Mouse (Mus musculus): ENCODE measurements at regions not wholly inside any gene's neighbourhood (a gene's known extent, or its start where the extent isn't known, plus 50 kb on each side); places are given as distances from the start of the nearest gene placed in this dataset.

- Histone ChIP-seq H3K27ac (ENCODE audit: insufficient read depth, low read depth) (no peak overlapping the region), H3K36me3 (replicated peaks in 1 of 2; ENCODE audit: control insufficient read depth in 1 of 2, insufficient read depth in 1 of 2, low read length in 1 of 2) (no peaks in the 10 kb centered on the region), H3K4me1 (ENCODE audit: control insufficient read depth in 1 of 2, insufficient read depth in 2 of 2) (no peaks in the 10 kb centered on the region), H3K4me2 (ENCODE audit: insufficient read depth, low read depth, poor library complexity, severe bottlenecking) (no peak overlapping the region), H3K9ac (ENCODE audit: insufficient read depth, low read depth) (no peak overlapping the region), H3K79me2 (replicated peaks; ENCODE audit: control insufficient read depth, extremely low read depth, insufficient read depth, poor library complexity, severe bottlenecking) (no peaks in the 10 kb centered on the region), H3K4me3 (replicated peaks in 1 of 3; ENCODE audit: low read depth in 2 of 3, low read length in 2 of 3, poor library complexity in 1 of 3) (no peak overlapping the region), H3K9me3 (replicated peaks; ENCODE audit: low read length) (no peaks in the 10 kb centered on the region), H3K27me3 (replicated peaks) (no peaks in the 10 kb centered on the region)
- in situ Hi-C loops (cut with MboI; ENCODE audit: low pct_ligation_motif_present, low pct_unique_long_range_greater_than_20kb, low sequenced_read_pairs) (no loop called here), dilution Hi-C loops (cut with MboI; ENCODE audit: extremely low pct_ligation_motif_present, extremely low pct_unique_long_range_greater_than_20kb, low sequenced_read_pairs) (no loop called here)
- TF ChIP-seq MAFK (IDR thresholded peaks at IDR 0.05; ENCODE audit: insufficient replicate concordance, low read length), result no peak
- no peak for DNase-seq (ENCODE audit: extremely low read depth)
These were observed 166.4 kb upstream of the Arhgap20 start for GRCm38 (mm10) chr9:51598706-51599105.

DNA sequence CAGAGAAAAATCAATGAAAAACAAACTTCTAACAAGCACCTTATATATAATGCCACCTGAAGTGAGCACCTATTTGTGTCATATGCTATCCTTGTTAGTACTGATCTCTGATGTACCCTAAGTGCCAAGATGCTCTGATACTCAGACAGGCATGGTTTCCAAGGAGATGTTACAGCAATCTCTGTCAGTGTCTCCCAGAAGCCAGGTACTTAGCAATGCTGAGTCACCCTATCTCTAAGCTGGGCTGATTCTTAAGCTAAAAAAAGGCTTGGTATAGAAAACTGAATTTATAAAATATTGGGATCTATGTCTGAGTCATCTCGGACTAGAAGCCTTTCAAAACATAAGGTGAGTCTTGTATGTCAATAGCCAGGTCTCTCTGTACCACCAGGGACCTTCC is 157.0 kb upstream of the Arhgap20 start:
- DNase-seq (ENCODE audit: extremely low read depth), result no peak
- dilution Hi-C loops (cut with MboI; ENCODE audit: extremely low pct_ligation_motif_present, extremely low pct_unique_long_range_greater_than_20kb, low sequenced_read_pairs) (no loop called here), in situ Hi-C loops (cut with MboI; ENCODE audit: low pct_ligation_motif_present, low pct_unique_long_range_greater_than_20kb, low sequenced_read_pairs) (no loop called here)
- Histone ChIP-seq H3K36me3 (replicated peaks in 1 of 2; ENCODE audit: control insufficient read depth in 1 of 2, insufficient read depth in 1 of 2, low read length in 1 of 2) (no peaks in the 10 kb centered on the region), H3K9me3 (replicated peaks; ENCODE audit: low read length) (no peaks in the 10 kb centered on the region), H3K9ac (ENCODE audit: insufficient read depth, low read depth) (no peak overlapping the region), H3K27ac (ENCODE audit: insufficient read depth, low read depth) (no peak overlapping the region), H3K4me3 (replicated peaks in 1 of 3; ENCODE audit: low read depth in 2 of 3, low read length in 2 of 3, poor library complexity in 1 of 3) (no peak overlapping the region), H3K4me2 (ENCODE audit: insufficient read depth, low read depth, poor library complexity, severe bottlenecking) (no peak overlapping the region), H3K79me2 (replicated peaks; ENCODE audit: control insufficient read depth, extremely low read depth, insufficient read depth, poor library complexity, severe bottlenecking) (no peaks in the 10 kb centered on the region), H3K4me1 (ENCODE audit: control insufficient read depth in 1 of 2, insufficient read depth in 2 of 2) (no peaks in the 10 kb centered on the region), H3K27me3 (replicated peaks) (no peaks in the 10 kb centered on the region)
- TF ChIP-seq E2F4 (IDR thresholded peaks at IDR 0.05; ENCODE audit: insufficient replicate concordance, low read depth, low read length), result no peak
- TF ChIP-seq MXI1 (IDR thresholded peaks at IDR 0.05; ENCODE audit: low read depth, low read length), result no peak
- no peak for TF ChIP-seq ZC3H11A (IDR thresholded peaks at IDR 0.05; ENCODE audit: low read depth, low read length)
- TF ChIP-seq JUND (conservative IDR thresholded peaks at IDR 0.05; ENCODE audit: low read depth, low read length), result no peak
- no peak for TF ChIP-seq IRF4 (IDR thresholded peaks at IDR 0.05; ENCODE audit: low read depth, low read length)
- TF ChIP-seq EP300 (IDR thresholded peaks at IDR 0.05; ENCODE audit: low read length), result no peak
- no peak for TF ChIP-seq POLR2A (IDR thresholded peaks at IDR 0.05; ENCODE audit: low read depth, low read length)
- no peak for TF ChIP-seq MAFK (IDR thresholded peaks at IDR 0.05; ENCODE audit: insufficient replicate concordance, low read length)
- no peak for TF ChIP-seq ZNF384 (IDR thresholded peaks at IDR 0.05; ENCODE audit: low read depth, low read length)
- TF ChIP-seq MAZ (IDR thresholded peaks at IDR 0.05; ENCODE audit: low read depth, low read length), result no peak
- TF ChIP-seq JUN (IDR thresholded peaks at IDR 0.05; ENCODE audit: insufficient read depth, low read depth, low read length), result no peak
- TF ChIP-seq BHLHE40 (IDR thresholded peaks at IDR 0.05; ENCODE audit: low read depth, low read length), result no peak
- TF ChIP-seq MEF2A (IDR thresholded peaks at IDR 0.05; ENCODE audit: borderline replicate concordance, low read depth, low read length), result no peak
- no peak for TF ChIP-seq ELF1 (IDR thresholded peaks at IDR 0.05; ENCODE audit: low read depth, low read length)
- no peak for TF ChIP-seq GABPA (IDR thresholded peaks at IDR 0.05; ENCODE audit: insufficient replicate concordance, low read depth, low read length)
- no peak for TF ChIP-seq UBTF (IDR thresholded peaks at IDR 0.05; ENCODE audit: low read depth, low read length)
- TF ChIP-seq CHD1 (IDR thresholded peaks at IDR 0.05; ENCODE audit: low read depth, low read length), result no peak
